Mouse (Mus musculus) adipocyte (in vitro differentiated cells): ENCODE results near the gene Rbm44.
A peak's percentile ranks its signal among the peaks of the same experiment; 100 is the strongest.

Experiments used
- DNase-seq: peaks from one replicate; pipeline ENCODE4 v3.0.0-alpha.2; 2016; ENCODE audit warnings: low spot score

The Rbm44 gene

DNA sequence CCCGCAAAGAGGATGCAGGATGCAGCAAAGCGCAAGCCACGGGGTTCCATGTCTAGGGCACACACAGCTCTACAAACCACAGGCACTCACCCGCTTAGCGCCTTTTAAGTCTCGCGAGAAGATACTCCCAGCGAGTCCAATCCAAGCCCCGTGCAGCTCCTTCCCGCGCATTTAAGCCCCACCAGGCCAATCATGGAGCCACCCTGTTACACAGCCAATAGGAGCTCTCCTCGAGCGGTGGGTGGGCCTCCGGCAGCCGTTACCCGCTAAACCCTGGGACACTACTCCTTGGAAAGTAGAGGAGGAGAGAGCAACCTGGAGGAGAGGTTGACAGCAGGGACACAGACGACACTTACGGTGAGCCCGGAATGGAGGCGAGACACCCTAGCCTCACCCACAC, at the start of gene Rbm44:
Rbm44 (plus strand) TSS at position 277 of the 400 bp plus-strand sequence.
- DNase-seq, result no peak

DNA sequence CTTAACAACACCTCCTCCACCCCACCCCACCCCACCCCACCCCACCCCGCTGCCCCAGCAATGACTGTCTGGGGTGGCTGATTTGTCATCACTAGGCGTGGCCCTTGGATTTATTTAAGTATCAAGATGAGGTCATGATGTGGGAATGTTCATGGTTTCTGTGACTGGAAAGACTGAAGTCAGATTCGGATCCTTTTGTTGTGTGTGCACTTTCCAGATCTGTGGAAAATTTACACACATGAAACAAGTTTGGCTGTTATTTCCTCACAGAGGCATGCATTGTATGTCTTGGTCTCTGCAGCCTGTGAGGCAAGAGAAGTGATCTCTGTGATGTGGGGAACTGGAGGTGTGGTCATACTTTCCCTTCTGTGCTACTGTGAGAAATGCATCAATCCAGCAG, 49.6 kb upstream of the Rbm44 start:
- DNase-seq, result no peak

DNA sequence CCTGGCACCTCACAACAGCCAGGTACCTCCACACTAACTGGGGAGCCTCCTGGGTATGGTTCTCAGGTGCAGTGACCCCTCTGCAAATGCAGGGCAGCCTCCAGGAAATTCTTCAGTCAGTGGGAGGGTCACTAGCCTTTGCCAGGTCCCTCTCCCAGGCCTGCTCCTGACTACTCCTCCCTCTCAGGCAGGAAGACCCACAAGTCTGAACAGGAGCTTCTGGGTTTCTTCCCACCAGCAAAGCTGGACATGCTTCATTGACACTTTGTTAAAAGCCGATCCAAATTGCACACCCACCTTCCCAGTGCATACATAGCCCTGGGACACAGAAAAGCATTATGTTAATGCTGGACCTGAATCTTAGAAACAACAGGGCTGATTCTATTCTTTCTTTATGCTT, 49.0 kb upstream of the Rbm44 start:
- no peak for DNase-seq

DNA sequence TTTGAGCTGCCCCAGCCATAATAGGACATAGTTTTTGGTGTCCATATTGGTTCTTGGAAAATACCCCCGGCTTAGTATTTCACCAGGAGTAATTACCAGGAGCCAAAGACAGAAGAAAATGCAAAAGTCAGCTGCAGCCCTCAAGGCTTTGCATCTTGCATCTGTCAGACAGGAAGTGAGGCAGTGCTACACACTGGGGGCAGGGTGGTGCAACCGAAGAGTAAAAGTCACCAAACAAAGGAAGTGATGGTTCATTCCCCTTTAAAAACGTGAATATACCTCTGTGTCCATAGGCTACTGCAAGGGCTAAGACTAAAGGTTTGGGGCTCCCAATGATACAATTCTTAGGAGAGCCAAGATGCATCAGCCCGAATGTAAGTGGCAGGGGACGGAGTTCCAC, 48.4 kb upstream of the Rbm44 start:
- no peak for DNase-seq

DNA sequence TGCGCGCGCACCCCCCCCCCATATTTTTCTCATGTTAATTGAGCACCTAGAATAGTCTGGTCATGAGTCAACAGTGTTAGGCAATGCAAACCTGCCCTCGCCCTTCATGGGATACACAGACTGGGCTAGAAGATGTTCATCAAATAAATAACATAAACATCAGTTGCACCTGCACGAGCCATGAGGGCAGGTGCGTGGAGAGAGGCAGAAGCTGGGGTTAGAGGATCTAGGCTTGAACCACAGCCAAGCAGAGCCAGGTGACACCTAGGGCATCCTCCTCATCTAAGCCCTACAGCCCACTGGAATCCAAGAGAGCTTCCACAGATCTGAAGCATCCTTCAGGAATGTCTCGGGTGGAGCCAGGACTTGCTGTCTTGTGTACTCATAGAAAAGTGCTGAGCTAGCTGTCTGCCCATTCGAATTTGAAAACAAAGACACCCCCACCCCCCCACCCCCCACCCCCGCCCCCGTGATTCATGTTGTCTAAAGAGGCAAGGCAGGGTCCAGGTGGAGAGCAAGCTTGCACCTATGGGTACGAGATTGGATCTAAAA, 47.5 kb upstream of the Rbm44 start:
- DNase-seq, result no peak

DNA sequence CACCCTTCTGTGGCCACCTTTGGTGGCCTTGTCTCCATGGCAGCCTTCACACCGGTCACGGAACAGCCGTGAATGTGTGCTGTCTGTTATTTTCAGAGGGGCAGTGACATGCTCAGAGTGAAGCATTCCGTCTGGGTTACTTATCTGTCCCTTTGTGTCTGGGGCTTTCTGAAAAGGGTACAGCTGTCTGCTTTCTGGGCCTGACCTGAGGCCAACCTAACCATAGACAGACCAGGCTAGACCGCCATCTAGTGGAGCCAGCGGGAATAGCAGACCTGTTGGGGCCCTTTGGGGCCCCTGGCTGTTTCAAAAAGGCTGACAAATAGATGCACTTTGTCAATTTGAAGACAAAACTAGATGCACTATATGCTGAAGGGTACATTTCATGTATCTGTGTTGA, 46.0 kb upstream of the Rbm44 start:
- DNase-seq, result peak; percentile 78

DNA sequence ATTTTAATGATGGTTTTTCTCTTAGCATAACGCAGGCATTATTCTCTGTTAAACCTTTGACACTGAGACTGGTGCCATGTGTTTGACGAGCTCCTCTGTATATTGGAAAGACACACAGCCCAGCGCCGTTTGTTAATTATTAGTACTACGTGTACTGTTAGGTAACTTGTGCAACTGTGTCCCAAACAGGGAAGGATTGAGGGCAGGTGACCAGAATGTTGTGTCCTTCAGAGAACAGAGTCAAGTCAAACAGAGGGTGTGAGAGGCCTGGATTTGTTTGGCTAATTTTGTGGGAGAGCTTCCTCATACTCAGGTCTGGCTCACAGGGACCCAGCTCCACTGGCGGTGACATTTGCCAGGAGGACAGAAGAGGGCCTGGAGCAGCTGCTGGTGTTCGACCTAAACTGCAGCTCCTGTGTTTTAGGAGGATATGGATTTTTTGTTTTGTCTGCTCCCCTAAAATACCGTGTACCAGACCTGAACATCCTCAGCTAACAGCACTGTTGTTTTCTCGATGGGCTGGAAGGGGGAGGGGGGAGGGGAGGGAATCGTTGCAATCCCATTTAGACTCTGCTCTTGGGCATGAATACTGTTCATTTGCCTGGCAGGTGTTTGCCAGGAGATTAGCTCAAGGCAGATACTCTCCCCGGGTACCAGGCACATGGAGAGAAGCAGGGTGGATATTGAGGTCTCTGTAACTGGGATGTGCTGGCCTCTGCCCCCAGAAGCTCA, 43.0 kb upstream of the Rbm44 start:
- no peak for DNase-seq

DNA sequence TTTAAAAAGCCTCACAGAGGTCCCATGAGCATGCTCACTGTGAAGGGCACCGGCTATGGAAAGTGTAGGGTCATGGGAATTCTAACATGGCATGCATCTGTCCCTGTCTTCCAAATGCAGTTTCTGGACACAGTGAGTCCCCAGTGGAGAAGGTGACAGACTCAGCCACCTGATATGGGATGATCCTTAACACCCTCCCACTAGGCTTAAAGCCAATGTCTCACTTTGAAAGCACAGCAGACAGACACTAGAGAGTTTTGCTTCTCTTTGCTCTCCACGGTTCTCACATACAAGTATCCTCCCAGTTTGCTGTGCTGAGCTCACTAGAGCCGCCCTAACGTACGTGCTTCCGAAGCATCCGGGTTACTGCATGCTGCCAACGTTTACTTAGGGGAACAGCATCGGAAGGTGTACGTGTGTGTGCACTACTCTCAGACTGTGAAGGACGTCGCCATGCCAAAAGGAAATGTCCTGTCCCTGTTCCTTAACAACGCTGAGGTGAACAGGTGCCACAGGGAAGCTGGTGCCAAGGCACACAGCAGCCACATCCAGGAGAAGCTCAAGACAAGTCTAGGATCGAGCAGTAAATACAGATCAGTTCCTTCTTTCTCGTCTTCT, 41.4 kb upstream of the Rbm44 start:
- DNase-seq, result no peak

DNA sequence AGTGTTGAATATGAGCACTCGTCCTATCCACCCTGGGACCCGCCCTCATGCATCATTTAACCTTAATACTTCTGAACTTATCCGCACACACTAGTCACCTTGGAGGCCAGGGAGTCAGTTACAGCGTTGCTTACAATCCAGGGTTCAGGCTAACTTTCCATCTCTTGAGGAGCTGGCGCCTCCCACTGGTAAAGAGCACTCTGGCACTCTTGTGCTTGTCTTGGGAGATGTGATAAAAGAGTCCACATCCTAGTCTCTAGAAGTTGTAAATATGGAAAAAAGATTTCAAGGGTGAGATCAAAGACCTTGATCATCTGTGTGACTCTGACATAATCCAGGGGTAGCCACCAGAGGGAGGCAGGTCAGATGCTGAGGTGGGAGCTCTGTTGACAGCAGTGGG, 37.3 kb upstream of the Rbm44 start:
- no peak for DNase-seq

DNA sequence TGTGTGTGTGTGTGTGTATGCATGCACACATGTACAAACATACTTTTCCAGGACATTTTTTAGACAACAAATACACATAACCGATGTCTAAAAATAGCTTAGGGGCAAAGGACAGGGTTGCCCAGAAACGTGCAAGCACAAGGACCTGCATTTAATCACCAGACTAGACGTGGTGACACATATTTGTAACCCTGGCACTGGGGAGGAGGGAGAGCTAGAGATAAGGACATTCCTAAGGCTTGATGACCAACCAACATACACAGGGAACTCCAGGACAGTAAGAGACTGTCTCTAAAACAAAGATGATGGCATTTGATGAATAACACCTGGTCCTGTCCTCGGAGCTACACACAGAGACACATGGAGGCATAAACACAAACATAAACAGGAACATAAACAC, 35.6 kb upstream of the Rbm44 start:
- DNase-seq, result no peak

DNA sequence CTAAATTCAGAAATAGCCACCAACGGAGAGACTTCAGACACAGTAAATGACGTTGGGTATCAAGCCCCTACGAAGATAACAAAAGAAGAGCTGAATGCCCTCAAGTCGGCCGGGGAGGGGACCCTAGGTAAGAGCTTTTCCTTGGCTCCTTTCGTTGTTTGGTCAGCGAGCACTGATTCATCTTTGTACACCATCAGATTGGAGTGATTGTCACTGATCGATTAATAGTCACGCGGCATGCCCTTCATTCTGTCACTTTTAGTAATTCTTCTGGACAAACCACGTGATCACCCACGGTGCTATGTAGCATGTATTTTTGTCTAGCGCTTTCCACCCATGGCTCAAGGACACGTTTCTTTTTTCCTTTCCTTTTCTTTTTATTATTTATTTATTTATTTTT, 32.7 kb upstream of the Rbm44 start:
- DNase-seq, result no peak

DNA sequence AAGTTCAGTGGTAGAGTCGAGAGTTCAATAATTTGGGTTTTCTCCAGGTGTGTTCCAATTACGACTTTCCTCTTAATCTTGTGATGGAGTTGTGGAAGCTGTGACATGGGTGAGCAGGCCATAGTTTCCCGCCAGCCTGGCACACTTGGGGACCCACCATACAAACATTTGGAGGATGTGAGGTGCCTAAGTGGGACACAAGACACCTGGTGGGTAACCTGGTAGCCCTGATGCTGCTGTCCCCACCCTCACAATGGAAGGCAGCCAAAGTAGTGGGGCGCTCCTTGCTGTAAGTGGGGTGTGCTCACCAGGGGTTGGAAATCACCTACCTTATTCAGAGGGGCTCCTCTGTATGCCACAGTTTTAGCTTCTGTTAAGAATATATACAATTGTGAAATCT, 32.3 kb upstream of the Rbm44 start:
- no peak for DNase-seq

DNA sequence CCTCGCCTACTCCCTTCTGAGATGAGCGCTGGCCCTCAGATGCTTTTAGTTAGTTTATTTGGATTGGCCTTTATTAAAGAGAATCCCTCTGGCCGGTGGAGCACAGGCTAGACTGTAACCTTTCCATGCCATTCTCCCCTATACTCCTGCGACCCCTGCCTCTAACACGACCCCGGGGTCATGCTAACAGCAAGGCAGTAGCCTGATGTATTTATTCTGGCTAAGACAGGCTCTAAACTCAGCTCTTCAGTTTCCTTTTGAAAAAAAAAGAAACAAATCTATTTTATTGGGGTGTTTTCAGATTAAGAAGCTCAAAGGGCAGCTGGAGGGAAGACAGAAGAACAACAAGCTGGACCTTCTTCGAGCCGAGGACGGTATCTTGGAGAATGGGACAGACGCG, 22.8 kb upstream of the Rbm44 start:
- DNase-seq, result no peak

DNA sequence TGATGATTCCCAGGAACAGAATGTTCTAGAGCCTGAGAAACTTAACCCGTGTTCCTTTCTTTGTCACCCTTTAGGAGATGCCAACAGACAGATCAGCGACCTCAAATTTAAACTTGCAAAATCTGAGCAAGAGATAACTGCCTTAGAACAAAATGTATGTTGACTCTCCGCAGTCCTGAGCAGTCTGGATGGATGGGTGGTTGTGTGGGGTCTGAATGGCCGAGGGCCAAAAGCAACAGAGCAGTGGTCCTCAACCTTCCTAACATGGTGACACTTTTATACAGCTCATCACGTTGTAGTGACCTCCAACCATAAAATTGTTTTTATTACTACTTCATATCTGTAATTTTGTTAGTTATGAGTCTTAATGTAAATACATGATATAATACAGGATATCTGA, 21.9 kb upstream of the Rbm44 start:
- DNase-seq, result no peak

DNA sequence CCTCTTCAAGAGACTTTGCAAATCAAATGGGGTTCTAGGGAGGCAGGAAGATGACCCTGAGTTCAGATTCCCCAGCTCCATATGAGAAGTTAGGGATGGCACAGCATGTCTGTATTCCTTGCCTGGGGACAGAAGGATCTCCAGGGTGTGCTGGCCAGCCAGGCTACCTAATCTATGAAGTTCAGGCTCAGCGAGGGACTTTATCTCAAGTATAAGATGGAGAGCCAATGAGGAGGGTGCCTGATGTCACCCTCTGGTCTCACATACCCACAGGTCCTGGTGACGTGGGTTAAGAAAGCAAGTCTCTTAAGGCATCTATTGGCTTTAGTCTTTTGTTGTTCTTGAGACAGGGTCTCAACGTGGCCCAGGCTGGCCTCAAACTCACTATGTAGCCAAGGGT, 21.4 kb upstream of the Rbm44 start:
- DNase-seq, result no peak

DNA sequence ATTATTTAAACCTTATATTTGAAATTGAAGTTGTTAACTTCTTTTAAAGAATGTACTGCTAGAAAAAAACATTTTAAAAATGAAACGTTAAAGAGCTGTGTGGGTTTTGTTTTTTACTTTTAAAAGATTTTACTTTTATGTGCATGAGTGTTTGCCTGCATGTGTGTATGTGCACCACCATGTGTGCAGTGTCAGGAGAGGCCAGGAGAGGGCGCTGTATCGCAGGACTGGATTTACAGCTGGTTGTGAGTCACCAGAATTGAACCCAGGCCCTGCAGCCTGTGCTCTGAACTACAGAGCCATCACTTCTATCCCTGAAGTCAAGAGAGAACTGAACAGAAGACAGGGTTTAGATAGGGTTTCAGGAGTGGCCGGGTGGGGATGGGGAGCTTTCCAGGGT, 16.0 kb upstream of the Rbm44 start:
- no peak for DNase-seq

DNA sequence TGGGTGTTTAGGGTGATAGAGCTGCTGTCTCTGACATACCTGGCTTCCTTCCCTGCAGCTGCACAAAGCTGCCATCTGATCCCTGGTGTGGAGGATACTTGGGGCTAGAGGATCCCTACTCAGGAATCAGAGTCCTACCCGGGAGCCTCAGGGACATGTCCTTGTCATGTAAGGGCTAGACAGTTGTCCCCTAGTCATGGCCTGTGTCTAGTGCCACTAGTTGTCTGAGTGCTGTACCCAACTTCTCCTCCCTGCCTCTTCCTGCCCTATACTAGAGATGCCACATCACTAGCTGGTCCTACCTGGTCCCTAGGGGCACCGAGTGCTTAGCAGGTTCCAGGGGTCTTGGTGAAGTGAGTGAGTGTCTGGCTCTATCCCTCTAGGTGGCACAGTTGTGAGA, 7.9 kb upstream of the Rbm44 start:
- no peak for DNase-seq

DNA sequence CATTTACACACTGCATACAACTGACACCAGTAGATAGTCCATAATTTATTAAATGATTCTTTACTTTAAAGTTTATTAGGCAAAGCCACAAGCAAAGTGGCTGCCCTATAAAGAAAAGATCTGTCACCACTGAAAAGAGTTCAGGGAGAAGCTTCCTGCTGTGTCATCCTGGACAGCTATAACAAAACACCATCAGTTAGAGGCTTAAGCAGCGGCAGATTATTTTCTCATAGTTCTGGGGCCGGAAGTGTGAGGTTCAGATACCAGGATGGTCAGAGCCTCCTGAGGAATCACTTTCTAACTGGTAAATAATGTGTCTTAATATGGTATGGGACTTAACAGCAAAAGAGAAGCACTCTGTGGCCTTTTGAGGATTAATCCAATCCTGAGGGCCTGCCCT, 6.6 kb downstream of the Rbm44 start:
- no peak for DNase-seq

DNA sequence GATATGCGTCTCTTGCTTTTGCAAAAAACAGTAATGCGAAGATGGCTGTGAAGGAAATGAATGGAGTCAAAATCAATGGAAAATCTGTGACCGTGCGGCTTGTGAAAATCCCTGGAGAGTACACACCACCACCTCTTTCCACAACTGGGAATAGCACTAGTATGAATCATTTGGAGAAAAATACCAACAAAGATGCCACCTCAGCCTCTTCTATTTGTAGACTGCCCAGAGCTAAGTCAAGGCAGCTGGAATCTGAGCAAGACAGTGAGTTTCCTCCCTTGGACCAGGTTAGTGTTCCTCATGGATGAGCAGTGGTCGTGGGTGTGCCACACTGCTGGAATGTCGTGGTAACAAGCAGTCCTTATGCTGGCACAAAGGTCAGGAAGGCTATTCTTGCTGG, 21.9 kb downstream of the Rbm44 start:
- DNase-seq, result no peak

DNA sequence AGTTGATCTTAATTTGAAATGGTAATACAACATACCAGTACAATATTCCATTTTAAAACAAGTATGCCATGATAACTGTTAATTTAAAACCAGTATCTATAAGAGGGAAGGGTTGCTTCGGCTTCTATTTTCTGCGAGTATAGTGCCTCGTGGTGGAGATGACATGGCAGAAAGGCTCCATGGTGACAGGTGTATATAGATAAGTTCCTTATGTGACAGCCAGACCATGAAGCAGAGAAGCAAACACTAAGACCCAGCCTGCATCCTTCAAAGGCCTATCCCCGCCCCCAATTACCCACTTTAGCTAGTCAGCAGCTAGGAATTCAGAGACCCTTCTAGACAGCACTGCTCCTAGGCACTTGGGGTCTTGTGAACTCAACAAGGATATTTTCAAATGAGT, 24.3 kb downstream of the Rbm44 start:
- DNase-seq, result no peak

DNA sequence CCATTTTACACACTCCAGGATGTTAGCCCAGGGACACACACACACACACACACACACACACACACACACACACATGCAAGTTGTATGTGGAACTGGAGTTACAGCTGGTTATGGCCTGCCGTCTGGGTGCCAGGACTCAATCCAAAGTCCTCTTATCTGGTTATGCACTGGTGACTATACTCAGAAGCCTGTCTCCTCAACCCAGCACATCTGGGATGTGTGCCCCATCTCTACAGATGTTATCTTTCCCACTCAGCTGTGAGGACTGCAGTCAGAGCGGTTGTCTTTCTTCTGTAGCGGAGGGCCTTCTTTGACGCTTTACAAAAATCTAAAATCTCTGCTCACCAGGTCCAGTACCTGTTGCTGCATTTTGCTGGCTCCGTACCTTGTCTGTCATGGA, 29.9 kb downstream of the Rbm44 start:
- DNase-seq, result no peak

DNA sequence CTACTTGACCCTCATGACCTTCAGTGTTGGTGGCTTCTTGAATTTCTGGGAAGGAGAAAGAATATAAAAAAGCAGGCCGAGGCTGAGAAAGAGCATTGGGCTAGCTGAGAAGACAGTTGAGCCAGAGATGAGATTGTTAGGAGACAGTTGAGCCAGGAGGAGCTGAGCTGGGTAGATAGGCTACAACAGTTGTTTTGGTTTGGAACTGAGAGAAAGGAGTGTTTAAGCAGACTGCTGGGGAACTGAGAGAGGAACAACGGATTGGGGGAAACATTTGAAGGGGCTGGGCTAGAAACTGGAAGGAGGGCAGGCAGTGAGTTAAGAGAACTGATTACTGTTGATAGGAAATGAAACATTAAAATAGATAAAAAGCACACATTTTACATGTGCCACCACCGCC, 31.1 kb downstream of the Rbm44 start:
- no peak for DNase-seq

DNA sequence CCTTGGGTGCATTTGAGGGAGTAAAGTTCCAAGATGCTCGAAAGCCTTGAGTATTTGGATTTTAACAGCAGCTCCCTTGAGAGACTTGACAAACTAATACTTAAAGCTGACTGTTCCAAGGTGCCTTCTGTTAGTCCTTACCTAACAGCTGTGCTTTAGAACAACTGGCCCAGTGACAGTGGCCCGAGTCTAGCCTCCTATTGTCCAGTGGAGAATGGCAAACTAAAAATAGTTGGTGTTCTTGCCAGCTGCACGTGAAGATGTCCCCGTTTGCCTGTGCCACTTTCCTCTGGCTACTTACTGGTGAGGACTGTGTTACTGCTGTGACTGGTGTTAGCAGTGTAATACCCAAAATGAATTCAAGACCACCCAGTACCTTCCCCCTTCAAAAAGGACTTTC, 32.0 kb downstream of the Rbm44 start:
- no peak for DNase-seq

DNA sequence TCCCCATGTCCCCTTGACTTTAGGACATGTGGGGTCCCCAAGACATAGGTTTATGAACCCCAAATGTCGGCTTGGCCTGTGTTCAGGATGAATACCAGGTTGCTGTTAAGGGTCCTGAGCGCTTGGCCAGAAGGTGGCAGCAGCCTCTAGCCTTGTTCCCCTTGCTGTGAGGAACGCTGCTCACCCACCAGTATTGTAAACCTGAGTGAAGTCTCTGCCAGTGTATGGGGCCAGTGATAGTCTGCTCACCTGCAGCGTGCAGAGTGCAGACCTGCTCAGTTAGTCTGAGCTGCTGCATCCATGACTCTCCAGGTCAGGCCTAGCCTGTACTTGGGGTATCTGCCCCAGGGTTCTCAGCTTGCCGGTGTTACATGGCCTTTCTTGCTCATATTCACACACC, 34.2 kb downstream of the Rbm44 start:
- peak; percentile 57 for DNase-seq
